Mouse (Mus musculus): ENCODE data around the gene Acot1. TPM values are rescaled to one million over a fixed set of nuclear protein-coding genes. Genes with fewer than 3 reads are reported as not detected.
"Not testable (repeated sequence)": the region's sequence is repeated elsewhere in the genome, so short reads cannot be mapped to it uniquely, and the experiment has no call there.

Acot1 gene
- polyA plus RNA-seq, 1 experiment from 2014 or later = 70.2 TPM

- peaks cover 2% of the 10 kb centered on the region; the same call in 1 of the 2 replicates for H3K27me3 ChIP-seq
- H3K4me1 ChIP-seq = no peaks in the 10 kb centered on the region
- no peak overlapping the region for H3K4me2 ChIP-seq (replicated peaks)
- no peak overlapping the region for H3K27ac ChIP-seq
- no peak overlapping the region for H3K4me3 ChIP-seq
- 92% methylated on average over 1 of the region's 1 CpGs for WGBS
- H3K9me3 ChIP-seq (replicated peaks) = peaks cover 9% of the 10 kb centered on the region; the same call in 1 of the 2 replicates
- no peak for ATAC-seq (ENCODE audit: low FRiP score)
- H3K36me3 ChIP-seq = no peaks in the 10 kb centered on the region
- no peak overlapping the region for H3K9ac ChIP-seq
These were observed 37.6 kb downstream of the Acot1 start for GRCm38 (mm10) chr12:84046906-84047305.

GRCm38 (mm10) chr12:84050744-84051143 lies 41.5 kb downstream of the Acot1 start:
- H3K36me3 ChIP-seq; H3K4me3 ChIP-seq; H3K27ac ChIP-seq; H3K4me1 ChIP-seq; H3K9ac ChIP-seq; H3K4me2 ChIP-seq (replicated peaks); H3K9me3 ChIP-seq (replicated peaks); ATAC-seq (ENCODE audit: low FRiP score): not testable (repeated sequence)
- peaks cover 29% of the 10 kb centered on the region for H3K27me3 ChIP-seq
- WGBS = 86% methylated on average over 5 of the region's 5 CpGs

GRCm38 (mm10) chr12:84051937-84052474 lies 42.7 kb downstream of the Acot1 start, which contains the start of gene Acot3:
TSS of gene Acot3 (plus strand) at chr12:84052144.
- H3K4me1 ChIP-seq = peaks cover 4% of the 10 kb centered on the region
- H3K9me3 ChIP-seq (replicated peaks) = peaks cover 9% of the 10 kb centered on the region; the same call in 1 of the 2 replicates
- peaks cover 29% of the 10 kb centered on the region for H3K27me3 ChIP-seq
- H3K36me3 ChIP-seq = no peaks in the 10 kb centered on the region
- no peak within 1 kb of the TSS for H3K27ac ChIP-seq
- H3K4me3 ChIP-seq = no peak within 1 kb of the TSS
- no peak for ATAC-seq (ENCODE audit: low FRiP score)
- WGBS = 81% methylated on average over 5 of the region's 5 CpGs
- H3K9ac ChIP-seq = no peak within 1 kb of the TSS
- H3K4me2 ChIP-seq (replicated peaks) = peak within 1 kb of the TSS; percentile 84; the same call in 1 of the 2 replicates

GRCm38 (mm10) chr12:84052609-84053008 lies 43.3 kb downstream of the Acot1 start:
- no peak overlapping the region for H3K4me2 ChIP-seq (replicated peaks)

GRCm38 (mm10) chr12:84053173-84053572 lies 43.9 kb downstream of the Acot1 start:
- Histone ChIP-seq H3K27me3 (peaks cover 29% of the 10 kb centered on the region), H3K4me2 (replicated peaks) (peak overlapping the region; percentile 84), H3K4me3 (peak overlapping the region; percentile 49), H3K9me3 (replicated peaks) (peaks cover 1% of the 10 kb centered on the region; the same call in 1 of the 2 replicates), H3K36me3 (no peaks in the 10 kb centered on the region), H3K27ac (no peak overlapping the region), H3K9ac (peak overlapping the region; percentile 60), H3K4me1 (peaks cover 4% of the 10 kb centered on the region)
- ATAC-seq (ENCODE audit: low FRiP score) = no peak
- 17% methylated on average over 16 of the region's 16 CpGs for WGBS

More at GRCm38 (mm10) chr12:84052609-84053008, 43.3 kb downstream of the Acot1 start:
- H3K9me3 ChIP-seq (replicated peaks) = peaks cover 7% of the 10 kb centered on the region; the same call in 1 of the 2 replicates
- H3K27me3 ChIP-seq = peaks cover 29% of the 10 kb centered on the region
- no peak overlapping the region for H3K9ac ChIP-seq
- no peak for ATAC-seq (ENCODE audit: low FRiP score)
- H3K4me3 ChIP-seq = no peak overlapping the region
- no peak overlapping the region for H3K27ac ChIP-seq
- H3K4me1 ChIP-seq = peaks cover 4% of the 10 kb centered on the region
- no peaks in the 10 kb centered on the region for H3K36me3 ChIP-seq
- 91% methylated on average over 7 of the region's 7 CpGs for WGBS

- WGBS = 5% methylated on average over 26 of the region's 46 CpGs
These were observed 44.5 kb downstream of the Acot1 start for GRCm38 (mm10) chr12:84053679-84054391.

GRCm38 (mm10) chr12:84060946-84061345 lies 51.7 kb downstream of the Acot1 start:
- H3K36me3 ChIP-seq = no peaks in the 10 kb centered on the region
- H3K4me2 ChIP-seq (replicated peaks) = no peak overlapping the region
- WGBS = 31% methylated on average over 2 of the region's 2 CpGs
- H3K9me3 ChIP-seq (replicated peaks) = no peaks in the 10 kb centered on the region
- no peak overlapping the region for H3K4me3 ChIP-seq
- no peak overlapping the region for H3K9ac ChIP-seq
- no peak for ATAC-seq (ENCODE audit: low FRiP score)
- no peaks in the 10 kb centered on the region for H3K27me3 ChIP-seq
- no peaks in the 10 kb centered on the region for H3K4me1 ChIP-seq
- no peak overlapping the region for H3K27ac ChIP-seq

More at GRCm38 (mm10) chr12:84053679-84054391, 44.5 kb downstream of the Acot1 start:
- H3K9ac ChIP-seq = peak overlapping the region; percentile 60
- peak overlapping the region; percentile 84 for H3K4me2 ChIP-seq (replicated peaks)
- H3K27me3 ChIP-seq = peaks cover 29% of the 10 kb centered on the region
- H3K4me1 ChIP-seq = peaks cover 4% of the 10 kb centered on the region
- no peak overlapping the region for H3K27ac ChIP-seq
- H3K4me3 ChIP-seq = peak overlapping the region; percentile 49
- no peaks in the 10 kb centered on the region for H3K36me3 ChIP-seq
- ATAC-seq (ENCODE audit: low FRiP score) = no peak
- H3K9me3 ChIP-seq (replicated peaks) = no peaks in the 10 kb centered on the region; the same call in 1 of the 2 replicates

GRCm38 (mm10) chr12:84062336-84062735 lies 53.0 kb downstream of the Acot1 start:
- Histone ChIP-seq H3K36me3 (no peaks in the 10 kb centered on the region), H3K4me3 (no peak overlapping the region), H3K4me1 (no peaks in the 10 kb centered on the region), H3K9me3 (replicated peaks) (no peaks in the 10 kb centered on the region), H3K27ac (no peak overlapping the region), H3K27me3 (peaks cover 7% of the 10 kb centered on the region; the same call in 1 of the 2 replicates), H3K4me2 (replicated peaks) (no peak overlapping the region), H3K9ac (no peak overlapping the region)
- 94% methylated on average over 20 of the region's 20 CpGs for WGBS
- ATAC-seq (ENCODE audit: low FRiP score) = no peak

GRCm38 (mm10) chr12:84063228-84063627 lies 53.9 kb downstream of the Acot1 start:
- no peak for ATAC-seq (ENCODE audit: low FRiP score)
- no peak overlapping the region for H3K4me2 ChIP-seq (replicated peaks)
- H3K27ac ChIP-seq = no peak overlapping the region
- H3K36me3 ChIP-seq = no peaks in the 10 kb centered on the region
- no peak overlapping the region for H3K4me3 ChIP-seq
- 65% methylated on average over 5 of the region's 5 CpGs for WGBS
- peaks cover 16% of the 10 kb centered on the region for H3K27me3 ChIP-seq
- no peaks in the 10 kb centered on the region for H3K9me3 ChIP-seq (replicated peaks)
- no peak overlapping the region for H3K9ac ChIP-seq
- H3K4me1 ChIP-seq = no peaks in the 10 kb centered on the region

- WGBS = 88% methylated on average over 2 of the region's 2 CpGs
- ATAC-seq (ENCODE audit: low FRiP score) = no peak
These were observed 54.5 kb downstream of the Acot1 start for GRCm38 (mm10) chr12:84063833-84064232.

GRCm38 (mm10) chr12:84064621-84065020 lies 55.3 kb downstream of the Acot1 start:
- WGBS = 70% methylated on average over 8 of the region's 8 CpGs
- no peak overlapping the region for H3K4me2 ChIP-seq (replicated peaks)
- H3K27me3 ChIP-seq = peaks cover 28% of the 10 kb centered on the region
- no peak overlapping the region for H3K27ac ChIP-seq
- no peak for ATAC-seq (ENCODE audit: low FRiP score)
- no peak overlapping the region for H3K9ac ChIP-seq
- H3K4me3 ChIP-seq = no peak overlapping the region
- no peaks in the 10 kb centered on the region for H3K36me3 ChIP-seq
- no peaks in the 10 kb centered on the region for H3K4me1 ChIP-seq
- no peaks in the 10 kb centered on the region for H3K9me3 ChIP-seq (replicated peaks)

More at GRCm38 (mm10) chr12:84063833-84064232, 54.5 kb downstream of the Acot1 start:
- Histone ChIP-seq H3K4me3 (no peak overlapping the region), H3K36me3 (no peaks in the 10 kb centered on the region), H3K27ac (no peak overlapping the region), H3K4me1 (no peaks in the 10 kb centered on the region), H3K27me3 (peaks cover 22% of the 10 kb centered on the region), H3K4me2 (replicated peaks) (no peak overlapping the region), H3K9me3 (replicated peaks) (no peaks in the 10 kb centered on the region), H3K9ac (no peak overlapping the region)

GRCm38 (mm10) chr12:84067752-84068151 lies 58.5 kb downstream of the Acot1 start:
- H3K27ac ChIP-seq = no peak overlapping the region
- H3K36me3 ChIP-seq = no peaks in the 10 kb centered on the region
- H3K4me3 ChIP-seq = no peak overlapping the region
- H3K4me2 ChIP-seq (replicated peaks) = no peak overlapping the region
- H3K9me3 ChIP-seq (replicated peaks) = no peaks in the 10 kb centered on the region
- no peak overlapping the region for H3K9ac ChIP-seq
- 84% methylated on average over 4 of the region's 4 CpGs for WGBS
- H3K27me3 ChIP-seq = peaks cover 45% of the 10 kb centered on the region
- ATAC-seq (ENCODE audit: low FRiP score) = no peak
- H3K4me1 ChIP-seq = no peaks in the 10 kb centered on the region
